Mouse (Mus musculus) urinary bladder, postnatal 4 days (tissue): ENCODE data around the gene Washc4.

Source experiments
- DNase-seq, 2 experiments: peaks; one replicate each; pipeline ENCODE4 v3.0.0; 2021 to 2022; ENCODE audit warnings: low spot score in 2 of 2

Washc4 gene

GRCm38 (mm10) chr10:83636191-83636590 is 92.6 kb downstream of the Washc4 start:
- no peak for DNase-seq

GRCm38 (mm10) chr10:83637295-83637694 is 93.7 kb downstream of the Washc4 start:
- DNase-seq, result peak; percentile 69 to 71

GRCm38 (mm10) chr10:83639881-83640386 is 96.4 kb downstream of the Washc4 start:
- no peak for DNase-seq

DNA sequence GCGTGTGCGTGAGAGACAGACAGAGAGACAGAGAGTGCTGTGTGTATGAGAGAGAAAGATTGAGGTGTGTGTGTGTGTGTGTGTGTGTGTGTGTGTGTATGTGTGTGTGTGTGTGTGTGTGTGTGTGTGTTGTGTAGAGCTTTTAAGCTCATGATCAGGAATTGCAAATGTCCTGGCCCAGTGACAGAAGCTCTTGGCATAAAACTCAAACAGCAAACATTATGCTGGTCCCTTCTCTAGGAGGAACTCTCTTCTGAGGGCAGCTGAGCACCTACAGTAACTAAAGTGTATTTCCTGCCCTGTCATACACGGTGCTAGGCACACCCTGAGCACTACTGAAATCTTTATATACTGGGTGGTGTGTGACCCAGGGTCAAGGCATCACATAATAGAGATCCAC is 98.1 kb downstream of the Washc4 start:
- DNase-seq, result no peak

- DNase-seq, result no peak
These were observed 100.6 kb downstream of the Washc4 start for GRCm38 (mm10) chr10:83644167-83644566.

GRCm38 (mm10) chr10:83644865-83645715 is 101.5 kb downstream of the Washc4 start:
- DNase-seq, result no peak

- no peak for DNase-seq
These were observed 102.1 kb downstream of the Washc4 start for GRCm38 (mm10) chr10:83645716-83645990.
